Mouse (Mus musculus) retina, postnatal 7 days (tissue): Measurements from ENCODE around the gene Etl4.
A peak's percentile ranks its signal among the peaks of the same experiment; 100 is the strongest.

ENCODE experiments used
- DNase-seq: peaks from one replicate; pipeline ENCODE4 v3.0.0-alpha.2; 2012; ENCODE audit warnings: low read depth, low spot score

Etl4 gene

DNA sequence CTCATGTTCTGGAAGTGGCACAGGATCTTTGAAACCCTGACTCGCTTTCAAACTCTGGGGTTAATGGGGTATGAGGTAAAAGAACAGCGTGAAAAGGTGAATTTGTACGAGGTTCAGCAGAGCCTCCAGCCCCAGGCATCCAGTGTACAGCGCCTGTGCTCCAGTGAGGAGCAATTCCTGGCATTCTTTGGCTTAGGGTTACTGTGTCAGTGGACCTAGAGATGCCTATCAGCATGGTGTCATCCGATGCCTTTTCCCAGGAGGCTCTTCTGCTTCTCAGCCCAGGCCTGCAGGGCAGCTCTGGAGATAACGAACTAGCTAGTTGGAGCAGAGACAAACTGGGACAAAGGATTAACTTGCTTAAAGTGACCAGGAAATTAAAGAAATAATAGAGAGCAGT lies 653.5 kb downstream of the Etl4 start:
- no peak for DNase-seq

DNA sequence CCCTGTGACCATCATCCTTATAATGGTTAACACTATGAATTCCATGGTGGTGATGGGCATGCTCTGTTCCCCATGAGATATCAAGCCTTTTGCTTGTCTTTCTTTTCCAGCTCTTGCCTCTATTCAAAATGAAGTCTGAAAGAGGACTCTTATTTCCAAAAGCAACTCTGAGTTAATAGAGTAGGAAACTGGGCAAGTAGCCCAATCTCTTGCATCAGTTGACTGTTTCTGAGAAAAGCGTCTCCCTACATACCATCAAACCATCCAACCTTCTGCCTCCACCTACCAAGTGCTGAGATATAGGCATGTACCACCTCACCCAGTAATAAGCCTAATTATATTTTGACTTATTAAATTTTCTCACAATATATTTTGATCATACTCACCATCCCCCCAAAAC lies 658.9 kb downstream of the Etl4 start:
- DNase-seq = no peak

DNA sequence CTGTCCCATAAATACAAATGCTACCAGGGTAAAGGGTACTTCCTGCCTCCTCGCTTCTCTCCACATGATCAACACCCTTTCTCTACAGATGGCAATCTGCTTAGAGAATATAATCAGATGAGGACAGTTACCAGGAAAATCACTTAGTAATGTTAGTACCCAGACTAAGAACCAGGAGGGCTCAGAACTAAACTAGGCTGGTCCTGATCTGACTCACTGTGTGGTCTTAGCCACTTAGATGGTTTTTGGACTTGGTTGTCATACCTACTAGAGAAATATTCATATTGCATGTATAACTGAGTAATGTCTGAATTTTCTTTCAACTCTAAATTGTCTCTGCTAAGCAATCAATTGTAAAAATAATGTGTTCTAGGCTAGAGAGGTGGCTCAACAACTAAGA lies 662.4 kb downstream of the Etl4 start:
- DNase-seq = no peak

DNA sequence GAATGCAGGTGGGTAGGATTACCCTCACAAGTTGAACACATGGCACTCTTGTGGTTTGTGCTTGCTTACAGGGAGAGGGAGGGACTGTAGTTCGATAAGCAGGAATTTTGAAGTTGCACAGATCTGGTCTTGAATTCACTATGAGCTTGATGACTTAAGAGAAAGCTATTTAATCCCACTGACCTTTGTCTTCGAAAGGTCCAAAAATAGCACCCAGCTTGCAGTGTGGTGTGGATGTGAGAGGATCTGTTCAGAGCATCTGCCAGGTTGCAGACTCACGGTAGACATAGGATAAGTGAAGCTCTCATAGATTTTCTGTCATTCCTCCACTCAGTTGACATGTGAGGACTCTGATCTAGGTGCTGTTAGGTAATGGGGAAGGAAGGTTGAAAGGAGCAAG lies 670.8 kb downstream of the Etl4 start:
- DNase-seq = no peak

DNA sequence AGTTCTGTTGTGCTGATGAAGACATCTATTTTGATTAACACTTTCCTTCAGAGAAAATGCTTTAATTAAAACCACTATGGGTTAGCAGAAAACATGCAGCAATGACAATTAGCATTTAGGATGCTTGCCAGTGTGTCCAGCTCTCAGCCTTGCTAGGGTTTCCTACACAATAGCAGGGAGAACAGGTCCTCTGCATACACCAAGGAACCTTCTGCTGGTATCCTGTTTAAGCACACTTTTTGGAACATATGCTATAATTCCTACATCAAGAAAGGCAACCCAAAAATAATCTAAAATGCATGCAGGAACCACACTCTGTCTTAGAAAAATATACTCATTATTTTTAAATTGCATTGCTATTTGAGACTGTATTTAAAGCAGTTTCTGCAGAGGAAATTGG lies 673.5 kb downstream of the Etl4 start:
- no peak for DNase-seq

DNA sequence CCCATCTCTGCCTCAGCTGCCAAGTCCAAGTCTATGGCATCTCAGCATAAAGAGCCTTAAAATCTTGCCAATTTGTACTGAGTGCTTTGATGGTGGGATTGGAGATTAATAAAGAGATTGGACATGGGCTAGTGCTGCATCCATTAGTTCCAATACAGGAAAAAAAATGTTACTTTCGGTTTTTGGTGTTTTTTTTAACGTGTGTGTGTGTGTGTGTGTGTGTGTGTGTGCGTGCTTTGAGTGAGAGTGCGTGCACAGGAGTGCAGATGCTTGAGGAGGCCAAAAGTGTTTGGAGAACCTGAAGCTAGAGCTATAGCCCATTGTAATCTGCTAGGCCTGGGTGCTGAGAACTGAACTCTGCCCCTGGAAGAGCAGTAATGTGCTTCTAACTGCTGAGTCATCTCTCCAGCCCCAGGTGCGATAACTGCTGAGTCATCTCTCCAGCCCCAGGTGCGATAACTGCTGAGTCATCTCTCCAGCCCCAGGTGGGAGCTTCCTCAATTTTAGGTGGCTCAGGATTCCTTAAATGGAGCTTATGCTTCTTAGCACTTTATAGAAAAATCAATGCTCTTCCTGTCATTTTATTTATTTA lies 674.1 kb downstream of the Etl4 start:
- DNase-seq = no peak

DNA sequence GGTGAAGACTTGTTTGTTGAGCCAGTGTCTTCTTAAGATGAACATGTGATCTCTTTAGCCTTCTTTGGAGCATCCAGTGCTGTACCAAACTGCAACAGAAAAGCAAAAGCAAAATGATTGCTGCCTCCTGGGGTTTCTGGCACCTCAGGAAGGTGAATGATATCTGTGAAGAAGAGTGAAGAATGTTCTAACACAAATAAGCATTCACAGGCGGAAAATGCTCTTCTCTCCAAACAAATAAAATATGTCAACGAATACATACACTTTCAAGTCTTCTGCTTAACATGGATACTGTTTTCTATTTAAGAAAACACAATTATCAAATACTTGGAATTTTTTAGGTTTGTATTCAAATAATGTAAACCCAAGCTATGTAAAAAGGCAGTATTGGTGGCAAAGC lies 678.3 kb downstream of the Etl4 start:
- no peak for DNase-seq

DNA sequence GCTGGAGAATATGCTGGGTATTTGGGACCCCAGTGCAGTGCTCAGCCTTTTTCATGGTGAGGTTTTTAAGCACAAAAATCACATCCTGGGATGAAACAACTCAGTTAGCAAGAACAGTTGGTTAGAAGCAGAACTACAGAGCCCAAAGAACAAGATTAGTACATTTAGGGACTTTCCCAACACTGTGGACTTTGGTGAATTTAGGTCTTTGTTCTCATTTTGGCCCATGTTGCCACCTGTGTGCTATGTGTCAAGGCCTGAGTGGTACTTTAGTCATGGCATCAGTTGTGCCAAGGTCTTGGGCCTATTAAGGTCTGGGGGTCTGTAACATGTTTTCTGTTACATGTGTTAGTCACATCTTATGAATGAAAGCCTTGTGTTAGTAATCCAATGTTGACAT lies 679.1 kb downstream of the Etl4 start:
- DNase-seq = no peak

DNA sequence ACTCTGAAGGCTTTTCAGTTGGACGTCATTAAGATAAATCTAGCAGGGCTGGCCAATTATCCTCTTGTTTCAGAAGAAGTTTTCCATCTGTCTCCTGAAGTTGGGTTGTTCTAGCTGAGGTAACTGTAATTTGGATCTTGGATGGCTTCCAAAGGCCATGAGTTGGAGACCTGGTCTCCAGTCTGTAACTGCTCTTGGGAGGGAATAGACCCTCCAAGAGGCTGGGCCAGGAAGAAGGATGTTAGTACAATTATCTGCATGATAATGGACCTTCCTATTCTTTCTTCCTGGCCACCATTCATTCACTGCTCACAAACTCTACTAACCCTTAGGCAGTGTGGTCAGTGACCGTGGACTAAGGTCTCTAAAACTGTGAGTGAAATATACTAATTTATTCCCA lies 684.5 kb downstream of the Etl4 start:
- DNase-seq = no peak

DNA sequence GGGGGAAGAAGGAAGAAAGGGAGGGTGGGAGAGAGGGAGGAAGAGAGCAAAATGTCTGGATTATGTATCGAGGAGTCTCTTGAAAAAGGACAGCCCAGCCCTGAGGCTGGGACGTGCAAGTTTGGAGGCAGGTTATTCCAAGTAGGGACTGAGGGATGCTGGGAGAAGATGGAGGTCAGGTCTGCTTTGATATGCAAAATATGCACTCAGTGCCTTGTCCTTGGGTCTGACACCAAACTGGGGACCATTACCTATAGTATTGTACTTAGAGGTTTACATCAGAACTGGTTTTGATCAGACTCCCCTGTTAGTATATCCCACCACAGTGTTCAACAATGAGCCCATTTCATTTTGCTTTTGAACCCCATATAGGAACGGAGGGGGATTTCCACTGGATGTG lies 685.4 kb downstream of the Etl4 start:
- DNase-seq = no peak

DNA sequence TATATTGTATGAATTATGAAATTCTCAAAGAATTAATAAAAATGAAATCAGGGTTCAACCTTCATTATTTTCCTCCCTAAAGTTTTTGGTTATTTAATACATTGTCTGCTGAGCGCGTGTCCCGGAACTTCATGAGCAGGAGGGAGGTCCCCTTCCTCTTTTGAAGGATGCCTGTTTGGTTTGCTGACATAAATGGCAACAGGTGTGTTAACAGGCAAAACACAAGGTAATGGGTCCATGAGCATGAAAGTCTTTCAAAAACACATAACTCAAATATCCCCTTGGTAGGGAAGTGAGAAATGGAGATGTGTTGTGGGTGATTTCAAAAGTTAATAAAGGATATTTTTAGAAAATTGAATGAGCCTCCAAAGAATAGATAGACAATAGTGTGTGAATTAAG lies 687.0 kb downstream of the Etl4 start:
- no peak for DNase-seq

DNA sequence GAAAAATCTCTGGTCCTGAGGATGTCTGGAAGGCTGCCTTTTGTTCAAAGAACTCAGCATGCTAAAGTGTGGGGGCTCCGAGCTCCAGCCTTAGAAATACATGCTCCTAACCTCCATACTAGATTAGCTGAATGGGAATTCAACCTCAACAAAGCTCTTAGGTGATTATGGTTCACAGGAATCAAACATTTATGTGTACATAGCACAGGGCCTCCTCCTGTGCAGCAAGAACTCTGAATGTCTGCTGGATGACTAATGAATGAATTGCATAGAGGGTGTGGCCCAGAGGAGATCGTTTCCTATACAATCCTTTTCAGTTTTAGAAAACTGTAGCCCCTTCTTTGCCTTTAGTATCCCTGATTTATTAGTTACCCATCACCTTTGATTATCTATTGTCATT lies 687.6 kb downstream of the Etl4 start:
- no peak for DNase-seq

DNA sequence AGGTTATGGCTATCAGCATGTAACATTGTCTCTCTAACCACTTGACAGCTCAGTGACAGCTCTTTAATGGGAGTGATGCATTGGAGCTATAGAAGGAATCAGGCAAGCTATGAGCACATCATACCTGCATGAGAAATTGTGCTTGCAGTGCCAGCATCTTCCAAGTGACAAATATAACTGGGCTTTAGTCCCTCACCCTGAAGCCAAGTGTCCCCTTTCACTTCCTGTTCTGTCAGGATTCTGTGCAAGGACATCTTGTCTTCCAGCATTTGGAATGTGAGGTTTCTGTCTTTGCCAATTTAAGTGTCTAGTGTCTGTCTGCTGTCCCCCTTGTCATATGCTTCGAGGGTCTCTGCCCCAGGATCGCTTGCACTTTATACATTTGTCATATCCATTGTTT lies 693.1 kb downstream of the Etl4 start:
- no peak for DNase-seq

DNA sequence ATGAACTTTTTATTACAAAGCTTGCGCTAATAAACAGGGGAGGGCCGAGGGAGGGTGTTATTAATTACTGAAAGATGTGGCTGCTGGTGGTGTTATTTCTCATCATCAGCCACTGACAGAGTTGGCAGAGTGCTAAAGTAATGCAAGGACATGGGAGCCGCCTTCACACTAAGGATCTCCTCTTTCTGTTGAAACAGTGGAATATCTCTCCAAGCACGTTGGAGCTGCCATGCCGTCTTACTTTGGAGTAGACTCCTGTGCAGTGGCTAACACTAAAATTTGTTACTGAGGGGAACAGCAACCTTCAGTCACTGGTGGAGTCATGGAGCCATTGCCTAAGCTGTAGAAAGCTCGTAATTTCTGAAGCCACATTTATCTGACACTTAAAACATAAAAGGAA lies 694.0 kb downstream of the Etl4 start:
- DNase-seq = no peak

DNA sequence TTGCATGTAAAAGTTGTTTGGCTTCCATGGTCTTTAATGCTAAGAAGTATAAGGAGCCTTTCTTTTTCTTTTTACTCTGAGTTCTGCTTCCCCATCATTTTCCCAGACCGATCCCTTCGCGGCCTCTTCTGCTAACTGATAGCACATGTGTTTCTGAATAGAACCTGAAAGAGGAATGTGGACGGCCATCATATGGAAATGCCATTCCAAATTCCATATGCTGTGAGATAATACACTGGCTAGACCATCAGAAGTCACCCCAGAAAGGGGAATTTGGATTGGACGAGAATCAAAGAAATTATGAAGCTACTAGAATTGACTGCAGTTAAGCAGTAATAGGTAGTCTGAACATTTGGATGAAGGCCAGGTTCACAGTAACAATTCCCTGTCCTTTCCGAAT lies 694.4 kb downstream of the Etl4 start:
- no peak for DNase-seq

DNA sequence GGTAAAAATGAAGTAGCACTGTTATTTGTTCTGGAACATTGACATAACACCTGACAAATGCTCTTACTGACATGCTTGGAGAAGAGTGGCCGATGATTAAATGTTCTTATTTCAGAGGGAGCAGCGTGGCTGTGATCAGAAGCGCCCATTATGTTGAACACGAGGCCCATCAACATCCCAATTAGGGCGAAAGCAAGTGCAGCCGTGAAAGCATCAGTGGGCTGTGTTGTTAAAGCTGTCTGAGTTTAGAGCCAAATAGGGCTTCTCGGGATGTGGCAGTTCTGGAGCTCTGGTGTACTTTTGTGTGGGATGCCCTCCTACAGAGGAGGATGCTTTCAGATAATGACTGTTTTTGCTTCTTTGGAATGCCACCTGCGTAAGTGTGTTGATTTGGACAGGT lies 699.6 kb downstream of the Etl4 start:
- DNase-seq = no peak

DNA sequence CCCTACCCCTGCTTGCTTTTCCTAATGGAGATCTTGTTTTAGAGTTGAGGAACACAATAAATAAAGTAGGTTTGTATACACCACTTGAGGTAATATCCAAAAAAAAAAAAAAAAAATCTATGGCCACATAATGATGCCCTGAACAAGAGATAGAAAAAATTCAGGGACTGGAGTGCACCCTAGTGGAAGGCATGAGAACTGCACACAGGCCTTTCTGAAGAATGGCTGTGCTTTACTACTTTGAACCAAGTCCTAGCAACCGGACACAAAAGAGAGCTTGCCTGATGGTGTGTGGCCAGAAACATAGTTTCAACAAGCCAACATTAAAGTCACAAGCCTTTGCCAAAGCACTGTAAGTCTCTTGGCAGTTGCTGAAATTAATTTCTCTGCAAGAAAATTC lies 706.4 kb downstream of the Etl4 start:
- peak; percentile 4 for DNase-seq

DNA sequence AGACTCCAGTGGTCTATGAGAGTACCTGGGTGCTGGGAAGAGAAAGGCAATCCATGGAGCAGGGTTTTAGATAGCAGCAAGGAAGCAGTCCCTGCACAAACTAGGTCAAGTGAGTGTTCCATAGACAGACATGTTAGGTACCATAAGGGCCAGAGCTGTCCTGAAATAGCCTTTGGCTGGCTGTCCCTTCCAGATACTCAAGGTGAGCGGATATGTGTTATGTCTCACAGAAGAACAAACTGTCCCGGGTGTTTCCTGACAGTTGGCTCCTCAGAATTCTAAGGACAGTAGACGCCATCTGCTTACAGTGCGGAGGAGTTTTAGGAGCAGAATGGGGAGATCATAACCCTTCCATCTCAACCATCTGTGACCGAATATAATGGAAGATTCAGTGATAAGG lies 708.8 kb downstream of the Etl4 start:
- no peak for DNase-seq

DNA sequence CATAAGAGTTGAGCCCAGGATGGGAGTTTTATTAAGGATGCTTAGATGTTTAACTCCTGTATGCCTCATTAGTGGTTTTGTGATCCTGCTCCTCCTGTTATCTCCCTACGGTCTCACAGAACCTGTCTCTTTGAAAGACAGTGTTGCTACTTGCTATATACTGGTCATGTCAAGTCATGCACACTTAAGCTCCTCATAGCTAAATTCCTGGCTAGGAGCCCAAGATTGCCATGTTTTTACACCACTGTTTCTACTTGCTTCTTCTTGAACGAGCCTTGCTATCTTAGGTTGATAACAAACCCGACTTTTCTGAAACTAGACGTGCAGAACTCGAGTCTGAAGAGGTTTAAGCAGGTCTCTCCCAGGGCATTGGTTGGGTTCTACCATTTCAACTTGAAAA lies 710.3 kb downstream of the Etl4 start:
- DNase-seq = no peak

DNA sequence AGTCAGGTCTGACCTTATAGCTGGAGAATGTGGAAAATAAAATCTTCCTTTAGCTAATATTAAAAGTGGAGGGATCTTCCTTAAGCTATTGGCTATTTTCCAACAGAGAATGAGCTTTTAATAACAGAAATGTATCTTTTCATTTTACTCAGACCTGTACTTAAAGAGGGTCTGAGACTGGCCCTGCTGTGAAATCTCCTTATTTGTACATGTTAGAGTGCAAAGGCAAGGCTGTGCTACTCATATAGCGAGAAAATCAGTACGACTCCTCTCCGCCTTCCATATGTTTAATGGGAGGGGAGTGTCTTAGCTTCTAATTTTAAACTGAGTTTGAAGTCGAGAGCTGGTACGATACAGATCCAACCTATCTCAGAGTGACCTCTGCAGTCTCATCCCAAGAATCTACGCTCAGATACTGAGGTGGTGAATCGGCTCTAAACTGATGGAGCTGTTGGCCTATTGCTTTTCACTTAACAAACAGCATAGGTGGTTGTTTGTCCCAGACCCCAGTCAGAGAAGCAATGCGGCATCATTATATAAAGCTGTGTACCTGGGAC lies 719.7 kb downstream of the Etl4 start:
- no peak for DNase-seq

DNA sequence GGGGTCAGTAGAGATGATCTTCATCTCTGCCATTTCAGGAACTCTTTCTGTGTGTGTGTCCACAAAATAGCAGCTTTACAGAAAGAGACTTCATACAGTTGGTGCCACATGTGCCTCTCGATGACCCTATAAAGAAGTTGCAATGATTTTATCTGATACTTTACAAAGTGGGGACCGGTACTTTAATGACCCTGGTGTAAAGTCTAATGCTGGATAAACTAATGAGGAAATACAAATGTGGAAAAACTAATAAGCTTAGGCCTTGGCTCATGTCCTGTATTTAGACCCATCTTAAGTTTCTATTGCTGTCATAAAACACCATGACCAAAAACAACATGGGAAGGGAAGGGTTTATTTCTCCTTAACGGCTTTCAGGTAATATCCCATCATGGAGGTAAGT lies 729.0 kb downstream of the Etl4 start:
- DNase-seq = no peak

DNA sequence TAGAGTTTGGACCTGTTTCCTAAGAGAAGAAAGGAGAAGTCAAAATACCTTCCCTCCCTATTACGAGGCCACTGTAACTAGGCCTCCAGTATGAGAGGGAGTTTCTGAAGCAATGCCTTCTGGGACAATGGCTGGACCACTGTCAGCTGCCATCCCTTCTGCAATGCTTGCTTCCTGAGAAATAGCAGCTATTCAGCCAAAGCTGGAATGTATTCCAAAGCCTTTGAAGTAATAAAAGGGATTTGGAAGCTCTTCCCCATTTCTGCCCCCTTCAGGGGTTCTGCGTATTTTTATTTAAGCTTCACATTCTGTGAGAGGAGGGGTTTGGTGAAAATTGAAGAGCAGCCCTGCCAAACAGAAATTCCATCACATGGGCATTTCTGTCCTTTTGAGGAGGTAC lies 730.1 kb downstream of the Etl4 start:
- no peak for DNase-seq

DNA sequence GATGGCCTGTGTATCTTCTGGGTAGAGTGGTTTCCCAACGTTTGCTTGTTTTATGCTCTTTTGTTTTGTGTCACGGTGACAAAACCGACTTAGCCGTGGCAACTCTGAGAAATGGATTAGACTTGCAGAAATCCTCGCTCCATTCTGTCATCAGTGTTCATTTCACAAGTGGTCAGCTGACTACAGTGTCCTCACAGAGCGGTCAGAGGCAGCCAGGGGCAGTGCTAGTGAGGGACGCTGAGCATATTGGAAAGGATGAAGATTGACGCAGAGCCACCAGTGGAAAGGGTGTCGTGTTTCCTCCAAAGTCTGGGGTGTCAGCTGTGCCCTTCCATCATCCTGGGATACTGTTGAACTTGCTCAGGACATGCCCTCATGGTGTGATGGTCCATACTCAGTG lies 733.2 kb downstream of the Etl4 start:
- no peak for DNase-seq

DNA sequence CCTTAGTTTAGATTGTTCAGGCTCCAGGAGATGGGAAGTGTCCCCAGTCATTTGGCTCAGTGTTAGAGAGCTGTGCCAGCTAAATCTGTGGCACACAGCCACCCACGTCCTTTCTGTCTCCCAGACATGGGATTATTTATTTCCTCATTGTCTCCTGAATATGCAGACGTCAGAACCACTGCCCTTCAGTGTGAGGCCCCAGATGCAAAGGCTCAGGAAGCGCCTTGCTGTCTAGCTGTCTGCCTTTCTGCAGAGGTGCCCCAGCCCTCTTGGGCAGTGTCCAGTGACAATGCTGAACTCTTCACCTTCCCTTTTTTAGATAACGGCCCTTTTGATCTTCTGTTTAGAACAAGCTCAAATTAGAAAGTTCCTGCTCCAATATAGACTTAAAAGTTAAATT lies 740.2 kb downstream of the Etl4 start:
- no peak for DNase-seq
